Mouse (Mus musculus) CH12.LX (cell line): ENCODE measurements at regions not wholly inside any gene's neighbourhood (a gene's known extent, or its start where the extent isn't known, plus 50 kb on each side); places are given as distances from the start of the nearest gene placed in this dataset.

Source experiments
- DNase-seq: peaks from one replicate; pipeline ENCODE4 v3.0.0-alpha.2; 2013; ENCODE audit errors: extremely low read depth
- H3K27ac ChIP-seq: 2 replicates; pipeline ENCODE4 v1.5.1; 2012; ENCODE audit warnings: low read depth, mild to moderate bottlenecking, control low read depth, moderate library complexity; ENCODE audit not compliant: insufficient read depth
- H3K27me3 ChIP-seq: replicated peaks from 2 replicates; pipeline ENCODE3; 2012; ENCODE audit warnings: inconsistent platforms
- H3K36me3 ChIP-seq, 2 experiments: replicated peaks in 1 of 2; 2 replicates each; pipeline versions ENCODE3 to v1.6.1; 2012; ENCODE audit warnings: inconsistent platforms in 1 of 2, low read length in 1 of 2, mild to moderate bottlenecking in 1 of 2, mixed read lengths in 1 of 2, moderate library complexity in 1 of 2; ENCODE audit not compliant: control insufficient read depth in 1 of 2, insufficient read depth in 1 of 2
- H3K4me1 ChIP-seq, 2 experiments: 2 replicates each; pipeline ENCODE4 v1.6.1; 2012; ENCODE audit warnings: inconsistent platforms in 1 of 2, moderate library complexity in 1 of 2; ENCODE audit not compliant: insufficient read depth in 2 of 2, control insufficient read depth in 1 of 2
- H3K4me2 ChIP-seq: 2 replicates; pipeline ENCODE4 v1.6.1; 2012; ENCODE audit warnings: low read depth, mild to moderate bottlenecking, control low read depth; ENCODE audit not compliant: poor library complexity, insufficient read depth, severe bottlenecking
- H3K4me3 ChIP-seq, 3 experiments: fragments of 150-350 bp in 1 of 3; sonication (generic) in 1 of 3; replicated peaks in 1 of 3; 2 replicates each; pipeline versions ENCODE3 to v1.5.1; 2011 to 2012; ENCODE audit warnings: low read depth in 2 of 3, low read length in 2 of 3, mild to moderate bottlenecking in 2 of 3, moderate library complexity in 2 of 3, control low read depth in 1 of 3, improper control_type of control experiment in 1 of 3, inconsistent platforms in 1 of 3, mixed read lengths in 1 of 3; ENCODE audit not compliant: poor library complexity in 1 of 3
- H3K79me2 ChIP-seq: replicated peaks from 2 replicates; pipeline ENCODE4 v1.6.1; 2012; ENCODE audit warnings: mild to moderate bottlenecking, moderate library complexity; ENCODE audit not compliant: control insufficient read depth, poor library complexity, insufficient read depth, severe bottlenecking; ENCODE audit errors: extremely low read depth
- H3K9ac ChIP-seq: 2 replicates; pipeline ENCODE4 v1.6.1; 2012; ENCODE audit warnings: low read depth, mild to moderate bottlenecking, control low read depth, moderate library complexity; ENCODE audit not compliant: insufficient read depth
- H3K9me3 ChIP-seq: replicated peaks from 2 replicates; pipeline ENCODE3; 2012; ENCODE audit warnings: low read length, inconsistent platforms, mixed read lengths
- BHLHE40 ChIP-seq: IDR thresholded peaks from 2 replicates; pipeline ENCODE4 v1.6.1; 2011; ENCODE audit warnings: mild to moderate bottlenecking, low read depth, low read length, improper control_type of control experiment
- CHD2 ChIP-seq: IDR thresholded peaks from 2 replicates; pipeline ENCODE4 v1.6.1; 2011; ENCODE audit warnings: low read length, improper control_type of control experiment
- CTCF ChIP-seq, 2 experiments: IDR thresholded peaks in 1 of 2; conservative IDR thresholded peaks in 1 of 2; 2 replicates each; pipeline ENCODE4 v1.5.1; 2011 to 2012; ENCODE audit warnings: low read depth in 2 of 2, low read length in 2 of 2, improper control_type of control experiment in 1 of 2, inconsistent platforms in 1 of 2, mild to moderate bottlenecking in 1 of 2, moderate library complexity in 1 of 2
- E2F4 ChIP-seq: IDR thresholded peaks from 2 replicates; pipeline ENCODE4 v1.6.1; 2011; ENCODE audit warnings: low read depth, low read length, improper control_type of control experiment; ENCODE audit not compliant: insufficient replicate concordance
- EP300 ChIP-seq: IDR thresholded peaks from 2 replicates; pipeline ENCODE4 v1.6.1; 2011; ENCODE audit warnings: low read length, improper control_type of control experiment
- GABPA ChIP-seq: IDR thresholded peaks from 2 replicates; pipeline ENCODE4 v1.6.1; 2012; ENCODE audit warnings: low read depth, low read length, improper control_type of control experiment, inconsistent platforms; ENCODE audit not compliant: insufficient replicate concordance
- HCFC1 ChIP-seq: IDR thresholded peaks from 2 replicates; pipeline ENCODE4 v1.6.1; 2012; ENCODE audit warnings: low read depth, mild to moderate bottlenecking, inconsistent platforms, low read length, improper control_type of control experiment
- JUND ChIP-seq: conservative IDR thresholded peaks from 2 replicates; pipeline ENCODE4 v1.6.1; 2011; ENCODE audit warnings: low read depth, low read length, improper control_type of control experiment
- KAT2A ChIP-seq: IDR thresholded peaks from 2 replicates; pipeline ENCODE4 v1.6.1; 2012; ENCODE audit warnings: low read length, improper control_type of control experiment, inconsistent platforms; ENCODE audit not compliant: insufficient replicate concordance
- MAX ChIP-seq: IDR thresholded peaks from 2 replicates; pipeline ENCODE4 v1.6.1; 2011; ENCODE audit warnings: low read length, improper control_type of control experiment
- MEF2A ChIP-seq: IDR thresholded peaks from 2 replicates; pipeline ENCODE4 v1.6.1; 2014; ENCODE audit warnings: low read depth, mild to moderate bottlenecking, inconsistent platforms, low read length, improper control_type of control experiment, borderline replicate concordance
- MYC ChIP-seq: IDR thresholded peaks from 2 replicates; pipeline ENCODE4 v1.6.1; 2011; ENCODE audit warnings: low read depth, mild to moderate bottlenecking, improper control_type of control experiment, low read length
- NELFE ChIP-seq: IDR thresholded peaks from 2 replicates; pipeline ENCODE4 v1.6.1; 2011; ENCODE audit warnings: low read depth, low read length, improper control_type of control experiment
- PAX5 ChIP-seq: IDR thresholded peaks from 2 replicates; pipeline ENCODE4 v1.6.1; 2012; ENCODE audit warnings: low read length, inconsistent platforms, mixed read lengths
- POLR2A ChIP-seq: IDR thresholded peaks from 2 replicates; pipeline ENCODE4 v1.6.1; 2011; ENCODE audit warnings: low read depth, mild to moderate bottlenecking, improper control_type of control experiment, low read length
- POLR2AphosphoS2 ChIP-seq: IDR thresholded peaks from 2 replicates; pipeline ENCODE4 v1.6.1; 2011; ENCODE audit warnings: low read depth, low read length, improper control_type of control experiment
- RCOR1 ChIP-seq: conservative IDR thresholded peaks from 2 replicates; pipeline ENCODE4 v1.6.1; 2012; ENCODE audit warnings: low read depth, mild to moderate bottlenecking, inconsistent platforms, low read length, improper control_type of control experiment
- SIN3A ChIP-seq: IDR thresholded peaks from 2 replicates; pipeline ENCODE4 v1.6.1; 2012; ENCODE audit warnings: low read length, improper control_type of control experiment, inconsistent platforms
- SMC3 ChIP-seq: IDR thresholded peaks from 2 replicates; pipeline ENCODE4 v1.6.1; 2011; ENCODE audit warnings: low read depth, low read length, improper control_type of control experiment
- TBP ChIP-seq: conservative IDR thresholded peaks from 2 replicates; pipeline ENCODE4 v1.6.1; 2011; ENCODE audit warnings: low read depth, low read length, improper control_type of control experiment
- TCF12 ChIP-seq: IDR thresholded peaks from 2 replicates; pipeline ENCODE4 v1.6.1; 2014; ENCODE audit warnings: low read depth, mild to moderate bottlenecking, inconsistent platforms, low read length, improper control_type of control experiment
- USF1 ChIP-seq: IDR thresholded peaks from 2 replicates; pipeline ENCODE4 v1.6.1; 2014; ENCODE audit warnings: low read depth, mild to moderate bottlenecking, inconsistent platforms, low read length, improper control_type of control experiment
- USF2 ChIP-seq: conservative IDR thresholded peaks from 2 replicates; pipeline ENCODE4 v1.6.1; 2011; ENCODE audit warnings: low read depth, low read length, improper control_type of control experiment
- ZKSCAN1 ChIP-seq: IDR thresholded peaks from 2 replicates; pipeline ENCODE4 v1.6.1; 2012; ENCODE audit warnings: low read depth, inconsistent platforms, low read length, improper control_type of control experiment, borderline replicate concordance
- ZMIZ1 ChIP-seq: IDR thresholded peaks from 2 replicates; pipeline ENCODE4 v1.6.1; 2012; ENCODE audit warnings: low read depth, mild to moderate bottlenecking, inconsistent platforms, low read length, improper control_type of control experiment
- ZNF384 ChIP-seq: IDR thresholded peaks from 2 replicates; pipeline ENCODE4 v1.6.1; 2012; ENCODE audit warnings: low read depth, low read length, improper control_type of control experiment, inconsistent platforms
- dilution Hi-C: fragments of 300-500 bp; cut with MboI; formaldehyde crosslinking; loops from 2 replicates; pipeline ENCODE4 v1.14.3; 2020; ENCODE audit warnings: low sequenced_read_pairs; ENCODE audit not compliant: extremely low pct_unique_long_range_greater_than_20kb, extremely low pct_ligation_motif_present
- in situ Hi-C: fragments of 300-500 bp; cut with MboI; formaldehyde crosslinking; loops from 3 replicates; pipeline ENCODE4 v1.14.3; 2019; ENCODE audit warnings: low sequenced_read_pairs, low pct_ligation_motif_present, low pct_unique_long_range_greater_than_20kb, mixed read lengths

DNA sequence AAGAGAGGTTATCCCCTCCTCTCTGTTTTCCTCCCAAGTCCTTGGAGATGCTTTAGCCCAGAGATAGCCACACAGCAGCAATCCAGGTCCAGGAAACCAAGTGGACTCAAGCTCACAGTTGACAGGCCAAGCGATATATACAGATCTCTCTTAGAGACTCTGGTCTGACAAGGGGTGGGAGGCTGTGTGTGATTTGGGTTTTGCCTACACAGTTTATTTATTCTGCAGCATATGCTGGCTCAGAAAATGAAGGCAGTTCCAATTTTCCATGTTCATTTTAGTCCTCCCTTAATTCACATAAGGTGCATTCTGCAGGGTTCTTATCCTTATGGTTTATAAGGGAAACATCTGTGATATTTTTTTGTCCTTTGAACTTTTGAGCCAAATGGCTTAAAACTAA is 595.0 kb upstream of the Apob start:
- Histone ChIP-seq H3K36me3 (no peaks in the 10 kb centered on the region), H3K79me2 (no peaks in the 10 kb centered on the region), H3K4me3 (no peak overlapping the region), H3K27ac (no peak overlapping the region), H3K4me1 (no peaks in the 10 kb centered on the region), H3K27me3 (no peaks in the 10 kb centered on the region), H3K9me3 (peaks cover 41% of the 10 kb centered on the region), H3K4me2 (no peak overlapping the region), H3K9ac (no peak overlapping the region)
- in situ Hi-C loops (no loop called here), dilution Hi-C loops (no loop called here)
- no peak for DNase-seq
- TF ChIP-seq ZMIZ1 (no peak), USF2 (no peak)

DNA sequence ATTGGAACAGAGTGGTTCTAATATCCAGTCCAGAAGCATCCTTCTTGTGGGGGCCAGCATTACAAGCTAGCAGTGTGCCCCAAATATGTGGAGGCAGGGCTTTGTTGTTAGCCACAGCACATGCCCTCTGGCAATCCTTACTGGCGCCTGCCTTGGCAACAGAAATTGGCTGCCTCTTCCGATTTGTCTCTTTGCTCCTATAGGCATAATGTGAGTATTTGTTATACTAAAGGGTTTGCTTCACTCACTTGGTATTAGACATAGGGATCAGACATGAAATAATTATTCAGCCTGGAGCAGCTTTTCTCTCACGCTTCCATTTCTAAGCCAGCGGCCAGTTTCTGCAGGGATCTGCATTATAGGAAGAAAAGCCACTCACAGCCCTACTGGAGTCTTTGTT is 573.6 kb upstream of the Apob start:
- H3K27ac ChIP-seq = no peak overlapping the region
- no peaks in the 10 kb centered on the region for H3K27me3 ChIP-seq
- no peaks in the 10 kb centered on the region for H3K4me1 ChIP-seq
- in situ Hi-C loops (no loop called here), dilution Hi-C loops (no loop called here)
- DNase-seq = no peak
- no peak overlapping the region for H3K4me3 ChIP-seq
- no peak for TF ChIP-seq GABPA
- no peak for TF ChIP-seq RCOR1
- no peak for TF ChIP-seq MAX
- TF ChIP-seq PAX5 = no peak
- no peak for TF ChIP-seq NELFE
- TF ChIP-seq BHLHE40 = no peak
- no peak for TF ChIP-seq E2F4
- TF ChIP-seq TBP = no peak
- TF ChIP-seq KAT2A = no peak
- no peak for TF ChIP-seq USF1
- no peak for TF ChIP-seq EP300
- no peak for TF ChIP-seq MYC
- TF ChIP-seq MEF2A = no peak
- no peak for TF ChIP-seq CHD2
- no peak overlapping the region for H3K4me2 ChIP-seq
- no peaks in the 10 kb centered on the region for H3K36me3 ChIP-seq
- H3K9me3 ChIP-seq = peaks cover 14% of the 10 kb centered on the region
- H3K79me2 ChIP-seq = no peaks in the 10 kb centered on the region
- H3K9ac ChIP-seq = no peak overlapping the region

DNA sequence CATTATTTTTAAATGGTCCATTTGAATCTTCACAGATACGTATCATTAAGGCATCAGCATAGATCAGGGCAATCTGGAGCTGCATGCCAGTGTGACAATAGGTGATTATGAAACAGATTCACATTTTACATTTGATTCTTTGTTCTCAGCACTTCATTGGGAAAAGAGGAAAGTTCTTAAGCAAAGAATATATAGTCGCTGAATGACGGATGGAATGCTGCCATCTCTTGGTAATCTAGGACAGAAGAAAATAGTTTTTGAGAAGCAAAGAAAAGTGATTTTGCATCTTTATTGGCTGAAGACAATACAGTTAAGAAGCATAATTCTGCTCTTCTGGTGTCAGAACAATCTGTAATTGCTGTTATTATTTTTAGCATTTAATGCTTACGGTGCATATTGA is 565.6 kb upstream of the Apob start:
- no peak overlapping the region for H3K4me3 ChIP-seq
- in situ Hi-C loops = no loop called here
- no peak overlapping the region for H3K4me2 ChIP-seq
- no peak overlapping the region for H3K9ac ChIP-seq
- H3K9me3 ChIP-seq = peaks cover 8% of the 10 kb centered on the region
- no peaks in the 10 kb centered on the region for H3K4me1 ChIP-seq
- H3K27me3 ChIP-seq = no peaks in the 10 kb centered on the region
- H3K27ac ChIP-seq = no peak overlapping the region
- TF ChIP-seq ZMIZ1 (no peak), TCF12 (no peak), TBP (no peak), SIN3A (no peak), CTCF (conservative IDR thresholded peaks at IDR 0.05 in 1 of 2, IDR thresholded peaks at IDR 0.05 in 1 of 2; ENCODE audit: low read depth in 2 of 2, low read length in 2 of 2) (no peak), SMC3 (no peak), BHLHE40 (no peak), ZKSCAN1 (no peak), ZNF384 (no peak), CHD2 (no peak), E2F4 (no peak), MEF2A (no peak), POLR2A (no peak), MAX (no peak), JUND (no peak), POLR2AphosphoS2 (no peak), HCFC1 (no peak), MYC (no peak), EP300 (no peak), USF1 (no peak)
- H3K79me2 ChIP-seq = no peaks in the 10 kb centered on the region
- DNase-seq = no peak
- H3K36me3 ChIP-seq = no peaks in the 10 kb centered on the region
- dilution Hi-C loops = no loop called here
